Mouse (Mus musculus) olfactory bulb, adult 2 months (tissue): Measurements from ENCODE around the gene Wfdc11.

ENCODE experiments used
- CTCF ChIP-seq: fragments of 200-500 bp; IDR thresholded peaks from 2 replicates; pipeline ENCODE4 v1.5.1; 2012; ENCODE audit warnings: low read depth, mild to moderate bottlenecking, low read length, moderate library complexity; ENCODE audit not compliant: insufficient read depth
- POLR2A ChIP-seq: fragments of 200-500 bp; IDR thresholded peaks from 2 replicates; pipeline ENCODE4 v1.6.1; 2012; ENCODE audit warnings: mild to moderate bottlenecking, low read depth, low read length, moderate library complexity; ENCODE audit not compliant: insufficient read depth

DNA sequence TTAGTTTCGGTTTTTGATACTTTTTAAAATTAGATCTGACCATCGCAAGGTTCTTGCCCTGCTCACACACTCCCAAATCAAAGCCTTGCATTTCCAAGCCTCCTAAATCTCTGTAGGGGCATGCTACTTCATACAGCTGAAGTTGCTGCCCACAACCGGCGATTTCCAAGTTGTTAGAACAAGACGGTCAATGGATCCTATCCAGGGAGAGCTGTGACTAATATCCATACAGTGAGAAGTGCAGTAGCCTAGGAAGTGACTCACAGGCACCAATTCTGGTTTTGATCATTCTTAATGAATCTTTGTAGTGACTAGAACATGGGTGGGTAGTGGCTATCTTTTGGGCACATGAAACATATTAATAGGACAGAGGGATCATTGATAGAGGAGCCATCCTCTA lies 27.9 kb upstream of the Wfdc11 start:
- no peak for TF ChIP-seq CTCF
- TF ChIP-seq POLR2A = no peak
